Mouse (Mus musculus) gastrocnemius, postnatal 4 days (tissue): ENCODE data around the gene Tead1. TPM values are rescaled to one million over a fixed set of nuclear protein-coding genes. Genes with fewer than 3 reads are reported as not detected.
A peak's percentile ranks its signal among the peaks of the same experiment; 100 is the strongest.

Experiments
- DNase-seq, 2 experiments: peaks; one replicate each; pipeline ENCODE4 v3.0.0; 2021 to 2022; ENCODE audit warnings: low spot score in 2 of 2, mixed read lengths in 2 of 2
- total RNA-seq, 2 experiments: library from RNA; stranded (reverse); gene quantifications; 2 replicates each; pipeline ENCODE4 v1.2.3; 2021

Gene Tead1
- total RNA-seq, 2 experiments from 2014 or later: 155 to 175 TPM

DNA sequence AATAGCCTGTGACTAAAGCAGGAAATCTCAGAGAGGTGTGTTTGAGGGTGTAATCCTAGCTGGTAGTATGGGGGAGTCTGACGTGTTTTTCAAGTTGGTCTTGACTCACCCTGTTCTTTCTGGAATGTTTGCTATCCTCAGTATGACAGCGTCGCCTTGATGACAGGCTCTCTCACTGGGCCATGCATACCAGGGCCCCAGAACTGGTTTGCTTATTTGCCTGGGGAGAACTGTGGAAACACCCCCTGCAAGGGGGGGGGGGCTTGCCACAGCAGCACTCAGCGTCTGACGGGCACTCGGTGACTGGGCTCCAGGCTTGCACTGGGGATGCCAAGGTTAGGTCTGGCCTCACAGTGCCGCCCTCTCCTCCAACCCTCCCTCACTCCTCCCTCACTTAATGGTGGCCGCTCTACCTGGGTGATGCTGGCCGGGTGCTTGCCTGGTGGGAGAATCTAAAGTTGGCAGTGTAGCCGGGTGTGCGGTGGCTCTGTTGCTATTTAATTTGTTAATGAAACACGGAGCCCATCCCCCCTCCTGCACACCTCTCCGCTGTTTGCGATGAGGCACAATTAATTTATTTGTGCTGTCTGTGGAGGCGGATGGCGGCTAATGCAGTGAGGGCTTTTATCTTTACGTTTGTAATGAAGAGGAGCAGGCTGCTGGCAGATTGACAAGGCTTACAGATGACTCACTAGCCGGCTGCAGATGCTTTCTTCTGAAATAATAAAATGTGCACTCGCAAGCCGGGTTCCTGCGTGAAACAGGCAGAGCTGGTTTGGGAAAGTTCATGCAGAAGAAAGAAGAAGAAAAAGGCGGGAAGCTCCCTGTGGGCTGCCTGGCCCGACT lies 41.2 kb downstream of the Tead1 start:
- peak in 1 of 2 experiments; percentile 44 for DNase-seq

DNA sequence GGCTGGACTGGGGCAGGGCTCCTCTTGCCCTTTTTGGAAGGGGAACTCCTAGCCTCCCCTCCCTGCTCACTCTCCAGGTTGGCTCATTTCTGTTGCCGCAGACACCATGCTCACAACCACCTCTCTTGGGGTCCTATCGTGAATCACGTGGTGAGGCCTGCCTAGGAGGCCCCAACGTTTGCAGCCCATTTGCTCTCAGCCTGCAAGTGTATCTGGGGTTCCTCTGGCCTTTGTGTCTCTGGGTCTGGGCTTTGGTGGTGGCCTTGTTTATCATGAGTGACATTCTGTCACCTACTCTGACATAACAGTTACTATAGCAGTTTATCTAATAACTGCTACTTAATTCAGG lies 41.8 kb downstream of the Tead1 start:
- no peak for DNase-seq

DNA sequence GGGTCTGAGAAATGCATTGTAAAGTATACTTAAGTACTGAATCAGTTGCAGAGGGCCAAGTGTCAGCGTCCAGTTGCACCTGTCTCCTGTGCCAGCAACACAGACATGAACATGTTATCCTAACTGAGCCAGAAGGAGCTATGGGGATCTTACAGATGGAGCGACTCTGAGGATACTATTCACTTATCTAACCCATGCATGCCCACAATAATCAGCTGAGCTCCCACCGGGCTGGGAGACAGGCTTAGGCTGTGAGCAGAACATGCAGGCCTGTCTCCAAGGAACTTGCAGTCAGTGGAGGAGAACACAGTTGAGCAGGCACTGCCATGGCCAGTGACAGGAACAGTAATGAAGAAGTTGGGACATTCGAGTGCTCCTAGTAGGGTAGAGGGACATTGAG lies 42.7 kb downstream of the Tead1 start:
- DNase-seq: no peak

DNA sequence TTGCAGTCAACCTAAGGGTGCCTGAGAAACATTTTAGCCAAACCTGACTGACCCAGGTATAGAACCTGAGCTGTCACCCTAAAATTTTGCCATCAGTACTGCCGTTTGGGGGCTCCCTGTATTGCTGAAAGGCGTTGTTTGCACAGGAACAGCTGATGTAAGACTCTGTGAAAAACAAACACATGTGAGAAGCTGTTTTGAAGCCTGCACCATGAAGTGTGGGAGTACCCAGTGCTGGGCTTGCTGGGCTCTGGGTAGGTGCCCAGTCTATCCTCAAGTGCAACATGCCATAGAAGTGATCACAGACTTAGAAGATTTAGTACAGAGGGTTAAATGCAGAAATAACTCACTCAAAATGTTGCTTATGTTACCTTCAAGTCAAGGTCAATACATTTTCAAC lies 49.3 kb downstream of the Tead1 start:
- DNase-seq: no peak

DNA sequence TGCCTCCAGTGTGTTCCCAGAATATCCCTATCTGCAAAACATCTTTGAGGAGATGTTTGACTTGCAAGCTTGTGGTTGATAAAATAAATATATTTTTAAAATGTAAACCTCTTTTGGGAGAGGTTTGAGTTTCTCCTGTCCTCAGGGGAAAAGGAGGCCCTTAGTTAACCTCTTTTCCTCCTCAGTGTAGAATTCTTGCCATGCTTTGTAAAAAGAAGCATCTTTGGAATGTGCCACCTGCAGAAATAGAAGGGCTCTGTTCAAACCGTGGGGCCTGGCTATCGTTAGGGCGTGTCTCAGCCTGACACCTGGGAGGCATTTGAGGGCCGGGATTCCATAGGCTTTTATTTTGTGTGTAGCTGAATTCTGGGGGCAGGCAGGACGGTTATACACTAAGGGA lies 51.1 kb downstream of the Tead1 start:
- DNase-seq: no peak

DNA sequence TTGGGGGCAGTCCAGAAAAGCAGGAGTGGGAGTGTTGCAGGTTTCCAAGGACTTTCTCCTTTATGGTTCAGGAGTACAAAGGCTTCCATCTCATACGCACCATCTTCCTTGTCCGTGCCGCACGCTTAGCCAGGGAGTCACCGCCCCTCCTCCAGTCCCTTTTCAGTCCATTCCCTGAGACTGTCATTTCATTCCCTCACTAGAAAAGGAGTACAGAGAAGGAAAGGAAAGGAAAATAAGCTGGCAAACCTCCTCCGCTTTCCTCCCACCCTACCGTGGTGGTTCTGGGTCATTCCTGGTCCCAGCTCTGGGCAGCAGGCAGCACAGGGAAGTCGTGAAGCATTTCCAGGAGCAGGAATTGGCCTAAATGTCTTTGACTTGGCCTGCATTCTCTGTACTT lies 52.5 kb downstream of the Tead1 start:
- no peak for DNase-seq

DNA sequence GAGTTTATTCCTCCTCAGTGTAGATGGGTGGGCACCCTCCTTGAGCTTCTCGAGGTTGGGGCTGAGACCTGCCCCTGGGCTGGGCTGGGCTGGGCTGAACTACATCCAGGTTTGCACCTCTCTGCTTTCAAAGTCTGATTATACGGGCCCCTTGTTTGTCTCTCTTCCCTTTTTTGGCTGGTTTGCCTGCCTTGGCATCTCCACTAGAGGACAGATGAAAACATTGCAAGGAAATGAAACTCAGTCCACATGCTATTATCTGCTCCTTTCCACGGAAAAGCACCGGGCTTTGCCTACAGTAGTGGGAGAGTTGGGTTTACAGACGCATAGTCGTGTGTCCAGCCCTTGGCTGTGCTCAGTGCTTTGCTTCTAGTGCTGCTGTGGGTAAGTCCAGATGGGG lies 60.1 kb downstream of the Tead1 start:
- no peak for DNase-seq

DNA sequence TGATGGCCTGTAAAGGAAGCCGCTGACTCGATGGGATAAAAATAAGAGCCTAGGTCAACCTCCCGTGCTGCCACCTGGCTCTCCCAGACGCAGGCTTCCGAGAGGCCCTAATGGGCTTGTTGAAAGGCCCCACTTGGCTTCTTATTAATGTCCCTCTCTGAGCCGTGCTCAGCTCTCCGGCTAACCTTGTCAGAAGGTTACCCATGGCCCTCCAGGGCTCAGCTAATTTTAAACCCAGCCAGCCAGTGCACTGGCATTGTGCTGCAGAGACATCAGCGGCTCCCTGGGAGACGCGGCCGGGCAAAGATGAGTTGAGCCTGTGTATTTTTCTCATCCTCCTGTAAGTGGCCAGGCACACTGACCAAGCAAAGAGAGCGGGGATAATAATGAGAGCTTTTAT lies 62.7 kb downstream of the Tead1 start:
- DNase-seq: no peak

DNA sequence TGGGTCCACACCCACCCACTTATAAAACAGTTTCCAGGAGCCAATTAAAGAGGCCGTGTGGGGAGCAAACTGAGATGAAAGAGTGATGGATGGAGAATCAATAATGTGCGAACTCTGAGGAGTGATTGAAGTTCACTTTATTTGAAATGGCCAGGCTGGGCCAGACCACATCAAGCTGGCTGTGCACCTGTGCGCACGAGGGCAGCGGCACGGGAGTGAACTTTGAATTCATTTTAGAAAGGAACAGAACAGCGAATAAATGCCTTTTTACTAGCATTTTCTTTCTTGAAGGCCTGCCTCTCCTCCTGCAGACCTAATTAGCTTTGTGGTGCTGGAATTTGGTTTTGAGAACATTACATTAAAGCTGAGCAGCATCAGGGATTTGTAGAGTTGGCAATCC lies 63.9 kb downstream of the Tead1 start:
- DNase-seq: no peak

DNA sequence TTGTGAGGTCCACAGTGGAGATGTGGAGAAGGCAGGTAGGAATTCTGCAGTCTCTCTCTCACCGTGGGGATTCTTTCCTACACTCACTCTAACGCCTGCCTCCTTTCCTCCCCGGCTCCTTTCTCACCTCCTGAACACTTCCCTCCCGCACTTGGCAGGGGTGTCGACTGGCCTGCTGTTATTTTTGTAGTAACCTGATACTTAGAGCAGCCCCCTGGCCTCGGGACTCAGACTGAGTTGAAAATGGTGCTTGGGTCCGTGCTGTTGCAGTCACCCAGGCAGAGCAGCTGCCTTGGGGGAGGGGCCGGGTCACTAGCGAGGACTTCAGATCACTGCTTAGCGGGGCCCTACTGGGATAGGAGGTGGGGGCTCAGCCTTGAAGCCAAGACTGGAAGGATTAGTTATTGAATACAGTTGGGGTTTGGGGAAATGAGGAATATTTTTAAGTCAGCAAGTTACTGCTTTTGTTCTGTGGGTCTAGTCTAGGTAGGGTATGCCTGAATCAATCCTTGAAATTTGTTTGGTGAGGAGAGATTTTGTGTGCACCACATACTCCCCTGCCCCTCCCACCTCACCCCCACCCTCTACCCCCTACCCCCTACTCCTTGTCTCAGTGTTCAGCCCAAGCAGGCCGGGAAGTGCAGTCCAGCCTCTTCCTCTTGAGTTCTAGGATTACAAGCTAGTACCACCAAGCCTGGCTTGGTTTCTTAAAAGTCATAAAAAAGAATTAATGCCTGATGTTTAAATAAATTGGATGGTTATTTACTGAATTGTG lies 64.7 kb downstream of the Tead1 start:
- peak; percentile 49 to 73 for DNase-seq

DNA sequence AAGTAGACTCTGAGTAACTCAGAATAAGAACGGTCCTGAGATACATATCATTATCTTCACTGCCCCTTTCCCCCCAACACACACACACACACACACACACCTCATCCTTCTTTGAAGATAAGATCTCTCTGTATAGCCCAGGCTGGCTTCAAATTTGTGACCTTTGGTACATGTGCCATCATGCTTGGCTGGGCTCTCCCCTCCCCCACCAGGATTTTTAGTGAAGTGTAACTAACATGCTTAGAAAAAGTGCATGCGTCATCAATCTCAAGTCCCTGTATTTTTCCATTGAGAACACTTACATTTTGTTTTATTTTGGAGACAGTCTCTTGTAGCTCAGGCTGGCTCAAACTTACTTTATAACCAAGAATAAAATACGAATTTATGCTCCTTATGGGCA lies 68.1 kb downstream of the Tead1 start:
- no peak for DNase-seq

DNA sequence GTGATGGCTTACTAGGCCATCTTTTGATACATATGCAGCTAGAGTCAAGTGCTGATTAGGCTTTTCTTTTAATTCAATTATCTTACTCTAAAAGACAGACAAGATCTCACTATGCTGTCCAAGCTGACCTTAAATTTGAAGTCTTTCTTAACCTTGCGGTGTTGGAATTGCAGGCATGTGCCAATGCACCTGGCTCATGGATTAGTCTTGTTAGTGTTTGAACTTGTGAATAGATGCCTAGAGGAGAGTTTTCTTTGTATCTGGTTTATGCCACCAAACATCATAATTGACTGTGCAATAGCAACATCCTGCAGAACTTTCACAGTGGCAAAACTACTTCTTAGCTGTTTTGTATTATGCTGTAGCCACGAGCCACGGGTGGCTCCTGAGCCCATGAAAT lies 68.7 kb downstream of the Tead1 start:
- DNase-seq: no peak

DNA sequence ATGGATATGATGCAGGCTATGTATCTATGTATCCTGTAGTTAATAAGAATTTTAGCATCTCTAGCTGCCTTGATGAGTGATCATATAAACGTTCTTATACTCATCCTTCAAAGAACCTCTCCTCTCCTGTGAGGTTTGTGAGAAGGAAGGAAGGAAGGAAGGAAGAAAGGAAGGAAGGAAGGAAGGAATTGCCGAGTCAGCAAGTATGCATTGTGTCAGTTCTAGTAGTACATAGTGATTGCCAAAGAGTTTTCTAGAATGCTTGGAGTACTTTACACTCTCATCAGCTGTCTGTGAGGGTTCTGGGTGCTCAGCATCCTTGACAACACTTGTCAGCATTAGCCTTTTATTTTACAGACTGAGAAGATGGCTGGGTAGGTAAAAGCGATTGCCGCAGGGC lies 69.2 kb downstream of the Tead1 start:
- no peak for DNase-seq

DNA sequence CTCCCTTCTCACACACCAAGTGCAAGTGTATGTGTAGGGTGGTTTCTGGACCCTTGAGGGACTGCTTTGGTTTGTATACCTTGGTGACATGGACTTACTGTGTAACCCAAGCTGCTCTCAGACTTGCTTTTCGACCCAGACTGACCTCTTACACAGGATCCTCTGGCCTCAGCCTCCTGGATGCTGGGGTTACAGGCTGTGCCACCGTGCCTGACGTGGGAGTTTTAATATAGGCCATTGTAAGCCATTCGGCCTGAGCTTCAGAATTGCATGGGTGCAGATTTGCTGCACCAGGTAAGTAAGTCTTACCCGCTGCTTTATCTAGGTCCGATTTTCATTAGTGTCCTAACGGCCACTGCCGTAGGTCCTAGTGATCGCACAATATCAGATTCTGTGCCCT lies 71.0 kb downstream of the Tead1 start:
- no peak for DNase-seq

DNA sequence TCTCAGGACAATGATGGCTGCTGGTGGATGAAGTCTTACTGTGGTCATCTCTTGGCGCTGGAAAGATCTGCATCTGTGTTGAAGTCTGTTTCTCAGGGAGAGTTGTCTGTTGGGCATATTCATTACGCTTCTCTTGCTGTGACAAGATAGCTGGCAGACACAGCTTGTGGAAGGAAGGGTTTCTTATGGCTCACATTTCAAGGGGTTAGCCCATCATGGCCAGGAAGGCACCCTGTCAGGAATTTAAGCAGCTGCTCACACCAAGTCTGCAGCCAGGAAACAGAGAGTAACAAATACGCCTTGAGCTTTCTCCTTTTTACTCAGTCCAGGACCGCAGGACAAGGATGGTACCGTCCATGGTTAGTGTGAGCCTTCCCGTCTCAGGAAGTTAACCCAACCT lies 73.2 kb downstream of the Tead1 start:
- no peak for DNase-seq

DNA sequence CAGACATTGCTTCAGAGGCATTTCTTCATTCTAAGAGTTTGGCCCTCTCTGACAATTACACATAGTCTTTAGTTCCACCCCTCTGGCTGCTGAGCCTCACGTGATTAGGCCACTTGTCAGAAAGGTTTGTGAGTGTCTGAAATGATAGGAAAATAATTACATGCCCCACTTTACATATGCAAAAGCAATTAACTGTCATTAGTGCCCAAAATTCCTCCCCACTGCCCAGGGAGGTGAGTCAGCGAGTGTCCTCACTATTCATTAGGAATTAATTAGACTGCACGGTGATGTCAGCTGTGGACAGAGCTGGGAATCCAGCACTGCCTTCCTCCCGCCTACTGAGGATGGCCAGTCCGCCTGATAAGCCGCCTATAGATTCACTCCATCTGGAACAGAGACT lies 74.2 kb downstream of the Tead1 start:
- no peak for DNase-seq

DNA sequence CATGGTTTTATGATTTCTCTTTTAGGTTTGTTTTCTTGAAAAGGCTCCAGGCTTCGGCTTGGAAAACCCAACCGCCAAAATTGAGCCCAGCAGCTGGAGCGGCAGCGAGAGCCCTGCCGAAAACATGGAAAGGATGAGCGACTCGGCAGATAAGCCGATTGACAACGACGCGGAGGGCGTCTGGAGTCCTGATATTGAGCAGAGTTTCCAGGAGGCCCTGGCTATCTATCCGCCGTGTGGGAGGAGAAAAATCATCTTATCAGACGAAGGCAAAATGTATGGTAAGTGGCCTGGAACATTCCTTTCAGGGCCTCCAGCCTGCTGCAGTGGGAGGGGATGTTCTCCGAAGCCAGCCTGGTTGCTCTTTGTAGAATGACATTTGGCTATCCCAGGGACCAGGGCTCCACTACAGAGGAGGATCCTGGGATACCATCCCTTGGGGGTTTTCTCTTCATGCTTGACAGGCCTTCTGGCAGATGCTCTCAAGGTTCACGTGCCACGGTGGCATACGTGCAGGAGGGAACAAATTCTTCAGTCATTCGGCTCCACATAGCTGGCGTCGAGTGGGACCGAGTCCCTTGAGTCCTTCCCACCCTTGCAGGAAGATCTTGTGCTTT lies 80.3 kb downstream of the Tead1 start:
- DNase-seq: no peak

DNA sequence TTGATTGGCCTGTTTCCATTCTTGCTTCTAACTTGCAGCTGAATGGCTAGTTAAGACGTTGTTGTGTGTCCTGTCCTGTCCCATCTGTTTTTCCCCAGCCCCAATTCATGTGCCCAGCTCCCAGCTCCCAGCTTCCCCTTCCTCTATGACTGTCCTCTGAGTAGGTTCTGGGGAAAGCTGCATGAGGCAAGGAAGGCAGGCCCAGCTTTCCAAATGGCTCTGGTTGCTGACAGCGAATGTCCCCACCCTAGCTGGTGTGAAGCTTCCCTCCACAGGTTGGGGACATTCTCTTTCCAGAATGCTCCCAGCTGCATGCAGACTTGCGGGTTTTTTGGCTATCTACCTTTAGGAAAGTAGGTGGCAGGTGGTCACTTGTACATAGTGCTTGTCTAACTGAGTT lies 81.2 kb downstream of the Tead1 start:
- no peak for DNase-seq

DNA sequence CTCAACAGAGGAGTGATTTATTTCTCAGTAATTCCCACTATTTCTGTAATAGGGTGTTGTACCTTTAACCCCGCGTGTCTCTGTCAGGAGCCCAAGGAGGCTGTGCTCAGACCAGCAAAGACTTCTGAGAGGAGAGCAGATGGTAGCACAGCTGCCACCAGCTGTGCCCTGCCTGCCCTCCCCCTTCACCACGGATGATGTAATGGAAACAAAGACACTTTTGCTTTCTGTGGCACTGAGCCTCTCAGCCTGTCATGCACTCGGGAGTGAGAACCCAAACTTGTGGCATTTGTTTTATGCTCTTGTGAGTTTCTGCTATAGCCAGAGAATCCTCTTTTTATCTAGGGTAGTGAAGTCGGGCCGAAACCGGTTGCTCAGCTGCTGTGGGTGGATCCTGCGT lies 81.7 kb downstream of the Tead1 start:
- DNase-seq: peak in 1 of 2 experiments; percentile 47

DNA sequence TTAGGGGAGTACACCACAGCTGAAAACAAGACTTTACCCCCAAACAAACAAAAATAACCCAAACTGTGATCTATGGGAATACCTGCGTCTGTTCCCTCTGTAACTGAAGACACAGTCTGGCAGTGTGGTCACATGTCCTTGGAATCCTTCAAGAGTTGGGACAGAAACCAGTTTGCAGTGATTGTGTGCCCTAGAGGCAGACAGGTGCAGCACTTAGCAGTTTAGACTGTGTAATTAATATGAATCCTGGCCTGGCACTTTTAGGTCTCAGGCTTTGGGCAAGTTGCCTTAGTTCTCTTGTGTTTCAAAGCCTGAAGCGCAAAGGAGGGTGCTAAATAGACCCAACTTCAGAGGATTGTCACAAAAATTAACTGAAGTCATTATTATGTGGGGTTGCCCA lies 83.8 kb downstream of the Tead1 start:
- DNase-seq: no peak

DNA sequence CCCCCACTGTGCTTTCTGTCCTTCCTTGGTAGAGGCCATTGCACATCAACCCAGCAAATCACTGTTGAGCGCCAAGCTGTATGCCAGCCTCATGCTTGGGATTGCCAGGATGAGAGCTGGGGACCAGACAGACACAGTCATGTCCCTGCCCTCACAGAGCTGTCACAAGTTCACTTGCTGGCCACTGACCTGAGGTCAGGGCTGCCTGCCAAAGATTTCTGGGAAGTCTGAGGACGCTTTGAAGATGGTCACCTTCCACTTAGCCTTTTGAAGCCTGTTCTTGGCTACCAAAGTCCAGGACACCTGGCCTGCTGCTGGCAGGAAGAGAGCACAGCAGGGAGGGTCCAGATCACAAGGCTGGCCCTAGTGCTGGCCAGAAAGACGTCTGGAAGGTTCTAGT lies 84.4 kb downstream of the Tead1 start:
- peak in 1 of 2 experiments; percentile 45 for DNase-seq

DNA sequence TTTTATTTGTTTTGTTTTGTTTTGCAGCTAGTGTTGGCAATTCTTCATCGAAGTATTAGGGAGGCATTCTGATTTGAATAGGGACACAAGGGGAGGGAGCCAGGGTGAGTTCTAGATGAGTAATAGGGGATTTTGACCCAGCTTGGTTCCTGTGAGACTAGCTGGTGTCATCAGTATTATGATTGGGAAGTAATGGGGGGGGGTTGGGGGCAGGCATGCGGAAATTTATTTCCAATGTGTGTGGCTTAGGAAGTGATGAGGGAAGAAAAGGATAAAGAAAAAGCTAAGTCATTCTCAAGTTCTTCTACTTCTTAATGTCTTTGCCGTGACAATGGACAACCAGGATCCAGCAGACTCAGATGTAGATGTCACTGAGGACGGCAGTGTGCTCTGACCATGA lies 85.8 kb downstream of the Tead1 start:
- DNase-seq: no peak
